Mouse (Mus musculus) embryo, embryonic 10 days (tissue): ENCODE measurements at regions not wholly inside any gene's neighbourhood (a gene's known extent, or its start where the extent isn't known, plus 50 kb on each side); places are given as distances from the start of the nearest gene placed in this dataset.

Source experiments
- DNase-seq: peaks from one replicate; pipeline ENCODE4 v3.0.0-alpha.2; 2015; ENCODE audit warnings: low spot score

- DNase-seq = no peak
These were observed 218.6 kb upstream of the Tacr3 start for GRCm38 (mm10) chr3:134610244-134610643.

DNA sequence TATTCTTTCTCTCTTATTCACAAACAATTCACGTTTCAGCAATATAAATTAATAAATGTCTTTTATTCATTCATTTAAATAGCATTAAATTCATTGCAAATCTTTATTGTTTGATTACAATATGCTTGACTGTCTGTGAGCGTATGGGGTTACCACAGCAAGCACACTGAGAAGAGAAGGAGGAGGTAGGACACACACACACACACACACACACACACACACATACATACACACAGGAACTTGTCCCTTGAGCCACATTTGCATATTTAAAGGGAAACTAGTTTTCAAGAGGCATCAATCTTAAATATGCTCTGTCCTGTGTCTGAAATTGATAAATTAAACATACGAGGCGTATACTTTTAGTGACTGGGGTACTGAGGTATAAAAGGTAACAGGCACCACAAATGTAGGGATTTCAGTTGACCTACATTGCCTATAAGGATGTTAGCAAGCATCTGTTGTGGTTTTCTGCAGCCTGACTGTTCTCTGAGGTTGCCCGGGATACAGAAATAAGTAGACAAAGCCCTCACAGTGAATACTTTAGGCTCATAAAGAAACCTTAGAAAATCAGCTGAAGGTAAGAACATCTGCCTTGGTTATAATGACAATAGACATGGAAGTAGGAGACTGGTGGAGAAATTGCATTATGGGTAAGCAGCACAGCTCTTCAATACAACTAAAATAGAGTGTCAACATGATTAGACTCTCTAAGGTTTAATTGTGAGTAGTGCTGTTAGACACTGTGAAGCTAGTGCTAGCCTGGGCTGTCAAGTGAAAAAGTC is 217.1 kb upstream of the Tacr3 start:
- DNase-seq = no peak

GRCm38 (mm10) chr3:134612298-134612616 is 216.6 kb upstream of the Tacr3 start:
- no peak for DNase-seq

GRCm38 (mm10) chr3:134629166-134630134 is 199.4 kb upstream of the Tacr3 start:
- DNase-seq = peak; percentile 79

DNA sequence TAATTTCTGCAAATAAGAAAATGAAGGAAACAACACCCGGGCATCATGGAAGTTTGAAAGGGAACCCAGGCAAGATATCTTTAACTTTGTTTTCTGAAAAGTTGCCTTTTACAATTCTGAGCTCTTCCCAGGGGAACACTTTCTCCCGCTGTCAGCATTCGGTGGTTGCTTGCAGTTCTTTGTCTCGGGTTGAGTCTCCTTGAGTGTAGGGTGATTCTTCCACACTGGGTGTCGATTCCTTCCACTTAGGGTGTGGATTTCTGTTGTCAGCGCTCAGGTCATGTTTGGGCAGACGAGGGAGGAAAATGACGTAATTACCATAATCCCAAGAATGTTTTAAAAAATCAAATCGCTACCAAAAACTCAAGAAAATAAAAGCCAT is 198.7 kb upstream of the Tacr3 start:
- peak; percentile 28 for DNase-seq

GRCm38 (mm10) chr3:134648727-134649445 is 179.9 kb upstream of the Tacr3 start:
- DNase-seq = peak; percentile 23

- peak; percentile 44 for DNase-seq
These were observed 174.8 kb upstream of the Tacr3 start for GRCm38 (mm10) chr3:134654051-134654450.

DNA sequence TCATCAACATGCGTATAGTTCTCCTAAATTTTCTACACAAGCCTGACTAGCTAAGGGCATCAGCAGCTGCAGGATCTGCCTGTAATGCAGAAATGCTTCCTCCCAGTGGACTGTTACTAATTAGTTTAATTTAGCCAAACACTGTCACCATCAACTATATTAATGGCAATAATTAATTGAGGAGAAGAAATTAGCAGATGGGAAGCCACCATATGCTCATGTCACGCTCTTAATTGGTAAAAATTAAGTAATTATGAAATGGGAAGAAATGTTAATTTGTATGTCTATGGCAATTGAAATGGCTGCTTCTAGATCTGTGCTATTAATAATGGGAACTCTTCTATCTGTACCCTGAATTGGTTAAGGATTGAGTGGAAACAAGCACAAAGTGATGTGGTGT is 133.9 kb upstream of the Tacr3 start:
- DNase-seq = no peak

DNA sequence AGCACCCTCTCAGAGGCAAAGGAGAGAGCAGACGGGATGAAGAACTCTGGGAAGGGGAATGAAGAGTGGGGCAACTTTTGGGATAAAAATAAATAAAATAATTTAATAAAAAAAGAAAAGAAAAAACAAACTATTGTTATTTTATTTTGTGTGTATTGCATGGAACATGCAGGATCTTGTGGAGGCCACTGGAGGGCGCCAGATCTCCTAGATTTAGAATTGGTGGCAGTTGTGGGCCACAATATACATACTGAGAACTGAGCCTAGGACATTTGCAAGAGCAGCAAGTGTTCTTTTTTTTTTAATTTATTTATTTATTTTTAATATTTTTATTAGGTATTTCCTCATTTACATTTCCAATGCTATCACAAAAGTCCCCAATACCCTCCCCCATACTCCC is 110.2 kb upstream of the Tacr3 start:
- DNase-seq = peak; percentile 14

DNA sequence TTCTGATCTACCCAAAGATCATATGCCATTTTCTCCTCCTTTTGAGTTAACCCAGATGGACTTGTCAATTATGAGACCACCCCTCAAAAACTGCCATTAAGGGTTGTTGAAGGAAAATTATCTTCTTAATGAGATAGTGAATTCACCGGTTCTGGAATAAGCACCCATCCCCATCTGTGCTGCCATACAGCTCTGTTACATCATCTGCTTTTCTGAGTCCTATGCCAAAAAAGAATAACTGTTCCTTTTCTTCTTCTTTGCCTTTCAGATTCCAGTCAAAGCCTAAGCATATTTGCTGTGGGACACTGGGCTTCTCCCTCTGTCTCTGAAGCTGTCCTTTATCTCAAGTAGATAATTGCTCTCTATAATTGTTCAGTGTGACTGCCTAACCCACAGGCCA is 93.1 kb upstream of the Tacr3 start:
- no peak for DNase-seq

GRCm38 (mm10) chr3:134761108-134761507 is 67.7 kb upstream of the Tacr3 start:
- DNase-seq = no peak

DNA sequence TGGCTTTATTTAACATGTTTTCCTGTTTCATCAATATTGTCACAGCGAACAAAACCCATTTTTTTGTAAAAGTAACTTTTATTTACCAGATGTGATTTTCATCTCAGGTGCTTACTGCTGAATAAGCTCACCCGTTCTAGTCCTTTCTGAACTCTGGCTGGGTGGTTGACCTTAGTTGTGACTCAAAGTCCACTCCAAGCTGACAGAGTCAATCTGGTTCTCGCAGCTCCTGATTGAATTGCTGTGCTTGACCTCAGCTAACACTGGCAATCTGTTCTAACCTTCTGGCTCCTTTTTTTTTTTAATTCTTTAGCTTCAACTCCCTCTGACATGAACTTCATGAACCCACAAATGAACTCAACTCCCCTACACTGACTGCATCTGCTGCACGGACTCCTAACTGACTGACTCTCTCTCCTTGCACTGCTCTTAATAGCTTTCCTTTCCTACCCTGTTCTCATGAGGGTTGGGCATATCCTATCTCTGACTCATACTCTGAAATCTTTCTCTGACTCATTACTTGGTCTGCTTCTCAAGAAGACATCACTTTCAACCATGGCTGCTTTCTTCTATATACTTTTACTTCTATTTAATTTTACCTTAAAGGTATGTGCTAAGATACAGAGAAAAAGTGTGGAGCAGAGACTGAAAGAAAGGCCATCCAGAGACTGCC is 65.4 kb upstream of the Tacr3 start:
- no peak for DNase-seq
